Mouse (Mus musculus) heart, adult 2 months (tissue): Measurements from ENCODE around the gene Myo1c. TPM values are rescaled to one million over a fixed set of nuclear protein-coding genes. Genes with fewer than 3 reads are reported as not detected.
"Not testable (repeated sequence)": the region's sequence is repeated elsewhere in the genome, so short reads cannot be mapped to it uniquely, and the experiment has no call there.

ENCODE experiments used
- DNase-seq, 2 experiments: peaks; one replicate each; pipeline ENCODE4 v3.0.0; 2021
- H3K27ac ChIP-seq: fragments of 200-600 bp; 2 replicates; pipeline ENCODE4 v1.8.1; 2022
- H3K27me3 ChIP-seq: fragments of 200-500 bp; 2 replicates; pipeline ENCODE4 v1.6.1; 2012; ENCODE audit warnings: mild to moderate bottlenecking, low read length, inconsistent platforms, mixed read lengths; ENCODE audit not compliant: control insufficient read depth, insufficient read depth
- H3K36me3 ChIP-seq: fragments of 200-500 bp; 2 replicates; pipeline ENCODE4 v1.6.1; 2012; ENCODE audit warnings: low read length, inconsistent platforms; ENCODE audit not compliant: control insufficient read depth, insufficient read depth
- H3K4me1 ChIP-seq: fragments of 200-500 bp; 2 replicates; pipeline ENCODE4 v1.6.1; 2011; ENCODE audit warnings: low read length; ENCODE audit not compliant: control insufficient read depth, insufficient read depth
- H3K4me3 ChIP-seq: fragments of 200-600 bp; 2 replicates; pipeline ENCODE4 v1.8.1; 2022
- H3K79me2 ChIP-seq: fragments of 200-500 bp; replicated peaks from 2 replicates; pipeline ENCODE4 v1.6.1; 2012; ENCODE audit warnings: mild to moderate bottlenecking, inconsistent platforms, low read length, moderate library complexity, mixed read lengths; ENCODE audit not compliant: control insufficient read depth, insufficient read depth
- H3K9ac ChIP-seq: fragments of 200-500 bp; 2 replicates; pipeline ENCODE4 v1.6.1; 2012; ENCODE audit warnings: low read depth, mild to moderate bottlenecking, control low read depth, inconsistent platforms, low read length, mixed read lengths
- CTCF ChIP-seq: fragments of 200-600 bp; IDR thresholded peaks from 2 replicates; pipeline ENCODE4 v1.8.1; 2022; ENCODE audit warnings: antibody characterized with exemption, mild to moderate bottlenecking, moderate library complexity
- EP300 ChIP-seq: fragments of 200-500 bp; IDR thresholded peaks from 2 replicates; pipeline ENCODE4 v1.6.1; 2011; ENCODE audit warnings: low read depth, low read length, control low read depth; ENCODE audit not compliant: insufficient read depth
- POLR2A ChIP-seq: fragments of 200-500 bp; IDR thresholded peaks from 2 replicates; pipeline ENCODE4 v1.6.1; 2011; ENCODE audit warnings: mild to moderate bottlenecking, low read depth, low read length, control low read depth; ENCODE audit not compliant: insufficient read depth
- WGBS: fragments of 180-500 bp; shearing (Covaris S2); methylation state at CpG from one replicate; pipeline ENCODE4 v1.1.7; 2018; 5-methylcytosine and 5-hydroxymethylcytosine counted together
- intact Hi-C: fragments of 180-260 bp; cut with DNase I; formaldehyde crosslinking; loops from one replicate; pipeline ENCODE4 v1.15.1; 2025
- polyA plus RNA-seq: library from polyadenylated mRNA; depleted of rRNA; stranded (reverse); fragments of >200 nt; gene quantifications from 2 replicates; pipeline ENCODE4 v1.2.3, GENCODE M21; 2012
- total RNA-seq, 2 experiments: library from RNA; stranded (reverse); gene quantifications; 2 replicates each; pipeline ENCODE4 v1.2.3; 2021

The Myo1c gene
- total and polyA plus RNA-seq, 3 experiments: 68.7 to 105 (median 96.9) TPM

GRCm38 (mm10) chr11:75684956-75685355 is 34.7 kb downstream of the Myo1c start:
- Histone ChIP-seq H3K4me1 (peaks cover 13% of the 10 kb centered on the region), H3K79me2 (peaks cover 11% of the 10 kb centered on the region), H3K27ac (no peak overlapping the region), H3K4me3 (no peak overlapping the region), H3K36me3 (peaks cover 45% of the 10 kb centered on the region), H3K9ac (no peak overlapping the region), H3K27me3 (no peaks in the 10 kb centered on the region)
- DNase-seq: no peak
- intact Hi-C loops: no loop called here
- 28% methylated on average over 2 of the region's 2 CpGs for WGBS
- no peak for TF ChIP-seq EP300
- no peak for TF ChIP-seq POLR2A
- TF ChIP-seq CTCF: no peak

GRCm38 (mm10) chr11:75687343-75687993 is 37.2 kb downstream of the Myo1c start:
- Histone ChIP-seq H3K27me3 (no peaks in the 10 kb centered on the region), H3K27ac (no peak overlapping the region), H3K79me2 (peaks cover 14% of the 10 kb centered on the region), H3K4me1 (peaks cover 8% of the 10 kb centered on the region), H3K4me3 (no peak overlapping the region), H3K36me3 (peaks cover 32% of the 10 kb centered on the region), H3K9ac (no peak overlapping the region)
- 50% methylated on average over 2 of the region's 2 CpGs for WGBS
- TF ChIP-seq CTCF (no peak), POLR2A (no peak), EP300 (no peak)
- intact Hi-C loops: no loop called here
- no peak for DNase-seq

- Histone ChIP-seq H3K4me3 (no peak overlapping the region), H3K79me2 (peaks cover 15% of the 10 kb centered on the region), H3K27me3 (no peaks in the 10 kb centered on the region), H3K36me3 (peaks cover 30% of the 10 kb centered on the region), H3K4me1 (peaks cover 8% of the 10 kb centered on the region), H3K27ac (no peak overlapping the region), H3K9ac (no peak overlapping the region)
- intact Hi-C loops: no loop called here
- TF ChIP-seq POLR2A (no peak), EP300 (no peak), CTCF (no peak)
- WGBS: 75% methylated on average over 2 of the region's 2 CpGs
- no peak for DNase-seq
These were observed 37.8 kb downstream of the Myo1c start for GRCm38 (mm10) chr11:75688132-75688531.

GRCm38 (mm10) chr11:75689977-75690376 is 39.7 kb downstream of the Myo1c start:
- Histone ChIP-seq H3K9ac (no peak overlapping the region), H3K4me3 (no peak overlapping the region), H3K27me3 (no peaks in the 10 kb centered on the region), H3K79me2 (peaks cover 16% of the 10 kb centered on the region), H3K27ac (no peak overlapping the region), H3K36me3 (peaks cover 29% of the 10 kb centered on the region), H3K4me1 (peaks cover 8% of the 10 kb centered on the region)
- 54% methylated on average over 1 of the region's 1 CpGs for WGBS
- intact Hi-C loops: no loop called here
- DNase-seq: no peak
- TF ChIP-seq EP300 (no peak), POLR2A (no peak), CTCF (no peak)

GRCm38 (mm10) chr11:75691047-75691446 is 40.7 kb downstream of the Myo1c start:
- Histone ChIP-seq H3K27me3 (no peaks in the 10 kb centered on the region), H3K27ac (no peak overlapping the region), H3K4me3 (no peak overlapping the region), H3K79me2 (peaks cover 16% of the 10 kb centered on the region), H3K36me3 (peaks cover 28% of the 10 kb centered on the region), H3K9ac (no peak overlapping the region), H3K4me1 (peaks cover 4% of the 10 kb centered on the region)
- TF ChIP-seq CTCF: no peak
- TF ChIP-seq EP300: no peak
- TF ChIP-seq POLR2A: no peak
- no peak for DNase-seq
- intact Hi-C loops: no loop called here

- 83% methylated on average over 5 of the region's 5 CpGs for WGBS
- no peak overlapping the region for H3K27ac ChIP-seq
- H3K36me3 ChIP-seq: peaks cover 26% of the 10 kb centered on the region
These were observed 43.3 kb downstream of the Myo1c start for GRCm38 (mm10) chr11:75693570-75693969.

GRCm38 (mm10) chr11:75697464-75697863 is 47.2 kb downstream of the Myo1c start:
- H3K4me3 ChIP-seq, DNase-seq, intact Hi-C loops, H3K27ac ChIP-seq, H3K4me1 ChIP-seq, H3K27me3 ChIP-seq, H3K9ac ChIP-seq: not testable (repeated sequence)
- Histone ChIP-seq H3K79me2 (peaks cover 16% of the 10 kb centered on the region), H3K36me3 (peaks cover 19% of the 10 kb centered on the region)
- WGBS: 90% methylated on average over 3 of the region's 3 CpGs

More at GRCm38 (mm10) chr11:75693570-75693969, 43.3 kb downstream of the Myo1c start:
- Histone ChIP-seq H3K4me3 (no peak overlapping the region), H3K4me1 (peaks cover 2% of the 10 kb centered on the region), H3K79me2 (peaks cover 22% of the 10 kb centered on the region), H3K27me3 (no peaks in the 10 kb centered on the region), H3K9ac (no peak overlapping the region)
- intact Hi-C loops: no loop called here
- no peak for DNase-seq
- TF ChIP-seq CTCF (no peak), EP300 (no peak), POLR2A (no peak)
